Mouse (Mus musculus): Measurements from ENCODE around the gene Phactr4.

- TF ChIP-seq CTCF (IDR thresholded peaks at IDR 0.05; ENCODE audit: low read depth, low read length) (no peak), POLR2A (IDR thresholded peaks at IDR 0.05; ENCODE audit: borderline replicate concordance, low read depth, low read length) (no peak)
Measured at GRCm38 (mm10) chr4:132367480-132368201, 54.6 kb downstream of the Phactr4 start.

All from bone marrow macrophage, adult 2 months (primary cell).